Mouse (Mus musculus): ENCODE data around the gene Sapcd2.

The Sapcd2 gene

DNA sequence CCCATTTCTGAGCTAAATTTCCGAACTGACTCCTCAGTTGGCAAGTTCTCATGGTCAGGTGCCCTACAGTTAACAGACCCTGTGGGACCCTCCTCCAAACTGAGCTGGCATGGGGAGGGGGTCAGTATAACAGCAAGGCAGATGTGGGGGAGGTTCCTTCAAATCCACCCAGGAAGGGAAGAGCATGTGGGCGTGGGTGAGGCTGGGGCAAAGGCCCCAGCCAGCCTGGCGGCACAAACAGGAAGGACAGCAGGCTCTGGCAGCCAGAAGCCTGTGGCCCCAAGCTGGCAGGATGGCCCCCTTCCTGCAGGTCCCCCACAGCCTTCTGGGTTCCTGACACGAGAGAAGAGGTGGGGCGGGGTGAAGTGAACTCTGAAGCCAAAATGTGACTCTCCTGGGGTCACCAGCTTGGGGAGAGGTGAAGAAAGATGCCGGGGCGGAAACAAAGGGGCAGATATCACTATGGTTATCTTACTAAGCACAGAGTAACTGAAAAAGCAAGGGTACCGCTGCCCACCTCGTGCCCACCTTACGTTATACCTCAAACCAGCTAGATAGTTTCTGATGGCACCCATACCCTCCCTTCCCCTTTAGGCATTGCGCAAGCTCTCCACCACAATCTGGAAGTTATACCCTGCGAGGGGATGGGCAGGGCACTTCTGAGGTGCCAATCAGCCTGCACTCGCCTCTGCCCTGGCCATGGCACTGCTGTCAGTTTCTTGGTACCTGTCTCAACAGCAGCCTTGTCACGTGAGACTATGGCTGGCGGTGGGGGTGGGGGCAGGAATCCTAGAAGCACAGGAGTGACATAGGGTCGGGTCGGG is 50.7 kb downstream of the Sapcd2 start, which contains the start of gene Fut7:
Fut7 (plus strand) TSS at position 681 of the 824 bp plus-strand sequence.
- no peak for DNase-seq (ENCODE audit: low read depth, low spot score)

GRCm38 (mm10) chr2:25423626-25424025 is 51.5 kb downstream of the Sapcd2 start:
- DNase-seq (ENCODE audit: low read depth, low spot score), result no peak

- DNase-seq (ENCODE audit: low read depth, low spot score), result no peak
Measured at GRCm38 (mm10) chr2:25425481-25425880, 53.4 kb downstream of the Sapcd2 start.

- peak; percentile 74 for DNase-seq (ENCODE audit: low read depth, low spot score)
Measured at GRCm38 (mm10) chr2:25426721-25427191, 54.6 kb downstream of the Sapcd2 start.

- DNase-seq (ENCODE audit: low read depth, low spot score), result no peak
Measured at GRCm38 (mm10) chr2:25427256-25427655, 55.1 kb downstream of the Sapcd2 start.

Data from mesoderm, embryonic 11.5 days (tissue).